Mouse (Mus musculus) forebrain, embryonic 11.5 days (tissue): ENCODE results near the gene Gpnmb. TPM values are rescaled to one million over a fixed set of nuclear protein-coding genes. Genes with fewer than 3 reads are reported as not detected.

Source experiments
- ATAC-seq: fragments of 200-750 bp; cut with Nextera tagmentation; replicated peaks from 2 replicates; pipeline ENCODE4 v1.8.0; 2017; ENCODE audit warnings: moderate TSS enrichment; ENCODE audit not compliant: low FRiP score
- DNase-seq: peaks from one replicate; pipeline ENCODE4 v3.0.0-alpha.2; 2017; ENCODE audit warnings: low spot score
- H3K27ac ChIP-seq: fragments of 300-500 bp; sonication (generic); 2 replicates; pipeline ENCODE4 v1.5.1; 2014; ENCODE audit warnings: low read depth, low read length
- H3K27me3 ChIP-seq: fragments of 300-500 bp; sonication (generic); 2 replicates; pipeline ENCODE4 v1.6.1; 2014; ENCODE audit warnings: mild to moderate bottlenecking, low read length, mixed read lengths; ENCODE audit not compliant: control insufficient read depth, insufficient read depth
- H3K36me3 ChIP-seq: fragments of 300-500 bp; sonication (generic); 2 replicates; pipeline ENCODE4 v1.6.1; 2014; ENCODE audit warnings: mild to moderate bottlenecking, low read length, moderate library complexity, mixed read lengths; ENCODE audit not compliant: control insufficient read depth, insufficient read depth
- H3K4me1 ChIP-seq: fragments of 300-500 bp; sonication (generic); replicated peaks from 2 replicates; pipeline ENCODE4 v1.6.1; 2014; ENCODE audit warnings: low read length, mixed read lengths; ENCODE audit not compliant: control insufficient read depth, insufficient read depth
- H3K4me2 ChIP-seq: fragments of 300-500 bp; sonication (generic); 2 replicates; pipeline ENCODE4 v1.6.1; 2014; ENCODE audit warnings: low read depth, mild to moderate bottlenecking, low read length, moderate library complexity, mixed read lengths; ENCODE audit not compliant: severe bottlenecking
- H3K4me3 ChIP-seq: fragments of 300-500 bp; sonication (generic); 2 replicates; pipeline ENCODE4 v1.5.1; 2014; ENCODE audit warnings: low read depth, low read length
- H3K9ac ChIP-seq: fragments of 300-500 bp; sonication (generic); 2 replicates; pipeline ENCODE4 v1.6.1; 2014; ENCODE audit warnings: low read length
- H3K9me3 ChIP-seq: fragments of 300-500 bp; sonication (generic); 2 replicates; pipeline ENCODE4 v1.6.1; 2016; ENCODE audit warnings: low read length, mixed read lengths; ENCODE audit not compliant: control insufficient read depth
- WGBS: fragments of 180-500 bp; shearing (Covaris S2); extraction: QIAGEN DNeasy Blood & Tissue Kit; methylation state at CpG from one replicate; pipeline ENCODE4 v1.1.7; 2014; 5-methylcytosine and 5-hydroxymethylcytosine counted together
- polyA plus RNA-seq: library from polyadenylated mRNA; unstranded; fragments of >200 nt; fragmentation: Nextera tagmentation; extraction: Ambion mirVana; gene quantifications from 2 replicates; pipeline ENCODE4 v1.2.1, GENCODE M21; 2014

The Gpnmb gene
- polyA plus RNA-seq, 1 experiment from 2014 or later: 0.51 TPM

DNA sequence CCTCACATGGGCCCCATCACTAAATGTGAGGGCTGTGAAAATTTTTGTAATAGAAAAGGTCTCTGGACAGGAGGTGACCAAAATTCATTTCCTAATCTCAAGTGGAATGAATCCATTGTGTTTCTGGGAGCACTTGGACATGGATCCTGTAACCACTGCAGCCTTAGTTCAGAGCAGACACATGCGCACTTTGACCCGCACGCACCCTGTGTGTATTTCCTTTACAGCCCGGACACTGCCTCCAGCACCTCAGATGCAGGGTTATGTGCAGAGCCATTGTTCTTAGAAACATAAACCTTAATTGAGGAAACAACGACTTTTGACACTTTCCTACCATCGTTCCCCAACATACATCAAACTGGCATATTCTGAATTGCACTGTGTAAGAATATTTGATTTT lies 78.1 kb downstream of the Gpnmb start:
- no peaks in the 10 kb centered on the region for H3K9me3 ChIP-seq
- no peak overlapping the region for H3K4me2 ChIP-seq
- ATAC-seq (no peak), DNase-seq (no peak)
- H3K27ac ChIP-seq: no peak overlapping the region
- H3K27me3 ChIP-seq: no peaks in the 10 kb centered on the region
- H3K4me3 ChIP-seq: no peak overlapping the region
- no peaks in the 10 kb centered on the region for H3K4me1 ChIP-seq
- H3K36me3 ChIP-seq: no peaks in the 10 kb centered on the region; the same call in 1 of the 2 replicates
- no peak overlapping the region for H3K9ac ChIP-seq
- WGBS: 93% methylated on average over 6 of the region's 6 CpGs

DNA sequence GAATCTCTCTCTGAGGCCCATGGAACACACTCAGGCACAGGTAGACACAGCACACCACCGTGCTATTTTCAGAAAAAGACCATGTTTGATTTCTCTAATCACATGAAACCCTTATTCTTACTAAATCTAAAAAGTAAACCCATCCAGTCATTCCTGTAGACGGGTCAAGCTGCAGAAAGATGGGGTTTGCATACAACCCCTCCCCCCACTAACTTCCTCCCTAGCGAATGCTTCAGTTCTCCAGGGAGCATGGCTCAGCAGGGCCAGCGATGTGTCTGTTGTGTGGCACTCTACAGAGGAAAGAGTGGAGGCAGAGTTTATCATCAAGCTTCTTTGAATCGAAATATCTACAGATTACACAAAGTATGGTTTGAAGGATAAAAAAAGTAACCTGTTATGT lies 79.2 kb downstream of the Gpnmb start:
- no peaks in the 10 kb centered on the region; the same call in 1 of the 2 replicates for H3K36me3 ChIP-seq
- H3K4me2 ChIP-seq: no peak overlapping the region
- H3K4me1 ChIP-seq: no peaks in the 10 kb centered on the region
- DNase-seq (no peak), ATAC-seq (no peak)
- no peaks in the 10 kb centered on the region for H3K27me3 ChIP-seq
- WGBS: 88% methylated on average over 5 of the region's 5 CpGs
- no peak overlapping the region for H3K27ac ChIP-seq
- H3K9ac ChIP-seq: no peak overlapping the region
- no peaks in the 10 kb centered on the region for H3K9me3 ChIP-seq
- no peak overlapping the region for H3K4me3 ChIP-seq

DNA sequence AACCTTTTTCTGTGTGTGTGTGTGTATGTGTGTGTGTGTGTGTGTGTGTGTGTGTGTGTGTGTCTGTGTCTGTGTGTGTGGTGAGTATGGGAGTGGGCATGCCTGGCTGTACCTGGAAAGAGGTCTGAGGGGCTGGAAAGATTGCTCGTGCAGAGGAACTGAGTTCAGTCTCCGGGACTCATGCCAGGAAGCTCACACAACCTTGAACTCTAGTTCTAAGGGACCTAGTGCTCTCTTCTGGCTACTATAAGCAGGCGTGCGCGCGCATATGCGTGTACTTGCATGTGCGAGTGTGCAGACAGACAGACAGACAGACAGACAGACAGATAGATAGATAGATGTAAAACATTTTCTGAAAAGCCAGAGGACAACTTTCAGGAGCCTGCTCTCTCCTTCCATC lies 79.9 kb downstream of the Gpnmb start:
- no peak for ATAC-seq
- Histone ChIP-seq H3K27me3 (no peaks in the 10 kb centered on the region), H3K27ac (no peak overlapping the region), H3K9me3 (no peaks in the 10 kb centered on the region), H3K4me1 (no peaks in the 10 kb centered on the region), H3K36me3 (no peaks in the 10 kb centered on the region; the same call in 1 of the 2 replicates), H3K4me2 (no peak overlapping the region), H3K9ac (no peak overlapping the region), H3K4me3 (no peak overlapping the region)
- DNase-seq: no peak
- WGBS: 95% methylated on average over 8 of the region's 8 CpGs

DNA sequence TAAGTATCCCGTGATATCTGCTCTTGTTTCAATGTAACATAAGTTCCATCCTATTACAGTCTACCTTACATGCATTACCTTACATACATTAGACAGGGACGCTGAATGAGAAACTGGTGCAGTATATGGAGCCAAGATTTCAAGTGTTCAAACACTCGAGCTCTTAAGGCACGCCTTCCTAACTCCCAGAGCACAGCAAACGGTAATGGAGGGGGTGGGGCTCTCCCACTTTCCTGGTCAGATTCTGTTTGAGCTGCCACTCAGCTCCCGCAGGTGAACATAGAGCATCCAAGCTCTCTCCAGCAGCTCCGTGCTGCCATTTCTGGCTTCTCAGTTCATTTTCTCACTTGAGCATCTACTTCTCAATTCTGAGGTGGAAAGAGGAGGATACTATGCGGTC lies 82.1 kb downstream of the Gpnmb start:
- ATAC-seq (no peak), DNase-seq (no peak)
- no peaks in the 10 kb centered on the region; the same call in 1 of the 2 replicates for H3K36me3 ChIP-seq
- H3K4me3 ChIP-seq: no peak overlapping the region
- H3K4me1 ChIP-seq: no peaks in the 10 kb centered on the region
- H3K27me3 ChIP-seq: no peaks in the 10 kb centered on the region
- 88% methylated on average over 8 of the region's 8 CpGs for WGBS
- no peaks in the 10 kb centered on the region for H3K9me3 ChIP-seq
- no peak overlapping the region for H3K9ac ChIP-seq
- no peak overlapping the region for H3K27ac ChIP-seq
- H3K4me2 ChIP-seq: no peak overlapping the region

DNA sequence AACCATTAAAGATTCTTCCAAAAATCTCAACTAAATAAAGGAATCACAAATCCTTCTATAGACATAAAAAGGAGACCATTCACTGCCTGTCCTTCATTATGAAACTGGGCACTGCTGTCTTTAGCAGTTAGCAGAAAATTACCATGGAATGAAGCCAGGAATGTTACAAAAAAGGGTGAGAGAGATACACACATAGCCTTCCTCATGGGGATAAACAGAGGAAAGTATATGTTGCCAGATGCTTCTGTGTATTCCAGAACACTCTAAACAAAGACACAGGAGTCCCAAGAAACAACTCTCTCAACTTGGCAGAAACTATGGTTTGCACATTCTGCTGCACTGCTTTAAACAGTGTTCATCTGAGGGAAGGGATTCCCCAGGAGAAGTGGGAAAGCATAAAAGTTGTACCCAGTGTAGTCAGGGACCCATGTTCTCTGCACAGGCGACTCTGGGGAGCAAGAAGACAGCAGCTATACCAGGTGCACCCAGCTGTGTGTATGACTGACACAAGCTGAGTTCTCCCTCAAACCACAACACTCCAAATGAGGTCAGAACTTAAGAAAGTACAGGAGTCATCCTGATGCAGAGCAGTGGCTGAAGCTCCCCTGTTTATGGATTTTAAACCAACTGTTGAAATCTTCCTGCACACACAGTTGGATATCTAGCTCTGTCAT lies 83.3 kb downstream of the Gpnmb start:
- Histone ChIP-seq H3K27me3 (no peaks in the 10 kb centered on the region), H3K9me3 (no peaks in the 10 kb centered on the region), H3K4me2 (no peak overlapping the region), H3K27ac (no peak overlapping the region), H3K4me1 (no peaks in the 10 kb centered on the region), H3K36me3 (no peaks in the 10 kb centered on the region), H3K4me3 (no peak overlapping the region), H3K9ac (no peak overlapping the region)
- 85% methylated on average over 1 of the region's 1 CpGs for WGBS
- no peak for DNase-seq
- ATAC-seq: no peak

DNA sequence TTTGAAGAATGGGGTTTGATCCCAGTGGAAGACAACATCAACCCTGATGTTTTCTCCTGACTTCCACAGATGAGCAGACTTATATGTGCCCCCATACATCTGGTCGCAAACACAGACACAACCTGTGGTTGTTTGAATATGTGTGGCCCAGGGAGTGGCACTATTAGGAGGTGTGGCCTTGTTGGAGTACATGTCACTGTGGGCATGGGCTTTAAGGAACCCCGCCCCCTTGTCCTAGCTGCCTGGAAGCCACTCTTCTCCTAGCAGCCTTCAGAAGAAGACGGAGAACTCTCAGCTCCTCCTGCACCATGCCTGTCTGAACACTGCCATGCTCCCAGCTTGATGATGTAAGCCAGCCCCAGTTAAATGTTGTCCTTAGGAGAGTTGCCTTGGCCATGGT lies 84.0 kb downstream of the Gpnmb start:
- Histone ChIP-seq H3K27ac (no peak overlapping the region), H3K27me3 (no peaks in the 10 kb centered on the region), H3K9me3 (no peaks in the 10 kb centered on the region), H3K9ac (no peak overlapping the region), H3K4me3 (no peak overlapping the region), H3K4me1 (no peaks in the 10 kb centered on the region), H3K36me3 (no peaks in the 10 kb centered on the region; the same call in 1 of the 2 replicates), H3K4me2 (no peak overlapping the region)
- DNase-seq (no peak), ATAC-seq (no peak)
- 90% methylated on average over 3 of the region's 3 CpGs for WGBS

Other genes with a start within 250 kb of the Gpnmb start
- 15.7 and 18.2 TPM in 2 replicates for gene Tmem176a, start 195.6 kb upstream of the Gpnmb start, polyA plus RNA-seq
- 50.5 and 51.0 TPM in 2 replicates for gene Tmem176b, start 195.1 kb upstream of the Gpnmb start, polyA plus RNA-seq
- not detected in 2 replicates for gene Aoc1, start 163.7 kb upstream of the Gpnmb start, polyA plus RNA-seq
- not detected in 2 replicates for gene 1600015I10Rik, start 106.7 kb upstream of the Gpnmb start, polyA plus RNA-seq
- gene Doxl2, start 61.6 kb upstream of the Gpnmb start, polyA plus RNA-seq: not detected in 2 replicates
- gene Svs1, start 49.7 kb upstream of the Gpnmb start, polyA plus RNA-seq: not detected in 2 replicates
- gene Malsu1, start 37.2 kb downstream of the Gpnmb start, polyA plus RNA-seq: 60.7 and 63.9 TPM in 2 replicates
- gene Igf2bp3, start 178.4 kb downstream of the Gpnmb start, polyA plus RNA-seq: 121 and 132 TPM in 2 replicates
- 64.4 and 68.5 TPM in 2 replicates for gene Tra2a, start 227.5 kb downstream of the Gpnmb start, polyA plus RNA-seq